Mouse (Mus musculus): ENCODE measurements around the gene Chmp4b.

Chmp4b gene

DNA sequence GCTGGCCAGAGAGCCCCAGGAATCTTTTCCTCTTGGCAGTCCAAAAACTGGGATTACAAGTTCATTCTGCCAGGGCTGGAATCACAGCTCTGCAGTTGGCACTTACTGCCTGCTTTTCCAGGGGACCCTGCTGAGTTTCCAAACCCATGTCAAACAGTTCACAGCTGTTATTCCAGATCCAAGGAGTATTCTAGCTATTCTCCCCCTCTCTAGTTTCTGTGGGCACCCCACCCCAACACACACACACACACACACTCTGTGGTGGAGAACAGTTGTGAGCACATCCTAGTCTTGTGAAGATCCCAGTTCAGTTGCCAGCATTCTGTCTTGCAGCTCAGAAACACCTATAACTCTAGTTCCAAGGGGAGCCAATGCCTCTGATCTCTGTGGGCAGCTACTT is 65.6 kb downstream of the Chmp4b start:
- DNase-seq (ENCODE audit: low spot score in 2 of 2): no peak

DNA sequence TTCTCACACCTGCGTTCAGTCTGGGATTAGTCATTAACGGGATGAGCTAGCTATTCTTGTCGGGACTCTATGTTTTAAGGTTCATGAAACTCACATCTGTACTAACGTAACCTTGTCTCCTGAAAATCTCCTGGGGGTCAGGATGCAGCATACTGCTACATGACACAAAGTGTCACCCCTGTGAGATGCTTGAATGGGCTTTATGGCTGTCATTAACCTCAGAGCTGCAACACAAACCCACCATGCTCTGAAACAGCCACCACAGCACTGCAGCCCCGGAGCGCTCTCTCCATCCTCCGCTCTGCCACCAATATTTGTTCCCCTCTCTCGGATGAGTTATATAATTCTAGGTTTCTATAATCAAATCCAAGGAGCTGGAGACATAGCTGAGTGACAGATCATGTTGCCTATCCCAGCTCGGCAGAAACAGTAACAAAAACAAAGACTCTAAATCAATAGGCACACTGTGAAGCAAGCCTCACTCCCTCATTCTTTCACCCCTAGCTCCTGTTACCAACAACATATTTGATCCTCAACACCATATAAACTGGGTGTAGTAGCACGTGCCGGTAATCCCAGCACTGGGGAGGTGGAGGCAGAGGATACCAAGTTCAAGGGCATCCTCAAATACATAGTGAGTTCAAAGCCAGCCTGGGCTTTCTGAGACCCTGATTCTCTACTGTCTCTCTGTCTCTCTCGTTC is 67.5 kb downstream of the Chmp4b start:
- DNase-seq (ENCODE audit: low spot score in 2 of 2): no peak

DNA sequence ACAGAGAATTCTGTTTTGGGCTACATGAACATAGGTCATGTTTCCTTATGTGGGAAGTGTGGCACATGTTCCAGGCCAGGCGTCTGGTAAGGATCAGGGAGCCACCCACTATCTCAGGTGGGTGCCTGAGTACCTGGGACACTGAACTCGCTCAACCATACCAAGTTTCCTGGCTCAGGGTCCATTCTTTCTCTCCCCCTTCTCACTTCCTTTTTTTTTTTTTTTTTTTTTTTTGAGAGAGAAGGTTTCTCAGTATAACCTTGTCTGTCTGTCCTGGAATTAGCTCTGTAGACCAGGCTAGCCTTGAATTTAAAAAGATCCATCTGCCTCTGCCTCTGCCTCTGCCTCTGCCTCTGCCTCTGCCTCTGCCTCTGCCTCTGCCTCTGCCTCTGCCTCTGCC is 68.8 kb downstream of the Chmp4b start:
- DNase-seq (ENCODE audit: low spot score in 2 of 2): no peak

DNA sequence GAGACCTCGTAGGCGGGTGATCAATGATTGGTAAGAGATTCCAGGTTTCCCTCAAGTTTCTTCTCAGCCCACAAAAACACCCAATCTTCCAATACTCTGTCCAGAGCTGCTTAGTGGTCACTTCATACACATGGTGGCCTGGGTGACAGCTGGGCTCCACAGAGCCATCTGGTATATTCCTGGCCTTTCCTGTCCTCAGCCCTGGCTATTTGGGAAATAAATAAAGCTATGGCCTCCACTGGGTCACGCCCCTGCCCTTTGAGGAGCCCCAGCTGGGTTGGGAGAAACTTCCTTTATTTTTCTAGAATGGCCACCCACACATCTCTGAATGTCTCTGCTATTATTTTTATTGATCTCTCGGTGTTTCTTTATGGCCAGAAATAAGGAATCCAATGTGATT is 72.0 kb downstream of the Chmp4b start:
- no peak for DNase-seq (ENCODE audit: low spot score in 2 of 2)

DNA sequence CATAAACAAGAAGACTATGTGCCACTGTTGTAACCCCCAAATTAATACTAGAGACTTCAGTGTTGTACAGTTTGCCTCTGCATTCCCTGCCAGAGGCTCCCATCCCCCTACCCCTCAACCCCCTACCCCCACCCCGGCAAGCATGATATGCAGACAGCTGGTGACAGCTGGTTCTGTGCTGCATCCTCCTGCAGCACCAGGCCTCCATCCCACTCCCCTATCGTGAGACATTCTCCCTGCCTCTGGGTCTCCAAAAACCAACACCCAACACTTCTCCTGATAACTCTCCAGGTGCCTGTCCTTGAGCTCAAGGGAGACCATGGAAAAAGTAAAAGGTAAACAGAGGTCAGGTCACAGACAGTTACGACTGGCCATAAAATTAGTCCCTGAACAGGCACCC is 78.2 kb downstream of the Chmp4b start:
- DNase-seq (ENCODE audit: low spot score in 2 of 2): no peak

DNA sequence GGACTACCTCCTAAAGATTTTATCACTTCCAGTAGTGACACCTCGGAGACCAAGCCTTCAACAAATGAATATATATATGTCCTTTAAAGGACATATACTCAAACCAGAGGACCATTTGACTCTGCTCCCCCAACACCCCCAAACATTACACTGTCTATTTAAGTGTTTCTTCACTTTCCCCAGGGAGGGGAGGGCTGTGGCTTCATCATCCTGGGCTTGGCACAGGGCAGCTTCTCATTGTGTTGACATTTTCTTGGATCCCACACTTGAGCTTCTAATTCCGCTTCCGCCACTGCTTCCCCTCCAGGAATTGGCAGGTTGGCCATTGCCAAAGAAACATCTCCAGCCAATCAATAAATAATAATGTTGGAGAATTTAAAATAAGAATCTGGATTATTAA is 79.3 kb downstream of the Chmp4b start:
- no peak for DNase-seq (ENCODE audit: low spot score in 2 of 2)

DNA sequence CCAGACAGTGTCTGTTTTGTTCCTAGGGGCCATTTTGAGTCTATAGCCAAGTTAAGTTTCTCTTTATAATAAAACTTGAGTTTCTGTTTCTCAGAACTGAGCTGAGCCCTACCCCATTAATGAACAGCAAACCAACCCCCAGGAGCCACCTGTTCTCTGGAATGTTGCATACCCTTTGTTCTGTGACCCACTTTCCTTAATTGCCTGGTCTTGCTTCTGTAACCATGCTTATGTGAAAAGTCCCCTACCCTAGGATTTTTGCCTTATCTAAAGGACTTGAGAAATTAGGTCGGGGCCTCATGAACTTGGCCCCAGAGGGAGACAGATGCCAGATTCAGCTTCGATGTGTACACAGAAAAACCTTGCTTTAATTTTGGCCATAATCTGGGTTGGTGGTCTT is 80.4 kb downstream of the Chmp4b start:
- no peak for DNase-seq (ENCODE audit: low spot score in 2 of 2)

DNA sequence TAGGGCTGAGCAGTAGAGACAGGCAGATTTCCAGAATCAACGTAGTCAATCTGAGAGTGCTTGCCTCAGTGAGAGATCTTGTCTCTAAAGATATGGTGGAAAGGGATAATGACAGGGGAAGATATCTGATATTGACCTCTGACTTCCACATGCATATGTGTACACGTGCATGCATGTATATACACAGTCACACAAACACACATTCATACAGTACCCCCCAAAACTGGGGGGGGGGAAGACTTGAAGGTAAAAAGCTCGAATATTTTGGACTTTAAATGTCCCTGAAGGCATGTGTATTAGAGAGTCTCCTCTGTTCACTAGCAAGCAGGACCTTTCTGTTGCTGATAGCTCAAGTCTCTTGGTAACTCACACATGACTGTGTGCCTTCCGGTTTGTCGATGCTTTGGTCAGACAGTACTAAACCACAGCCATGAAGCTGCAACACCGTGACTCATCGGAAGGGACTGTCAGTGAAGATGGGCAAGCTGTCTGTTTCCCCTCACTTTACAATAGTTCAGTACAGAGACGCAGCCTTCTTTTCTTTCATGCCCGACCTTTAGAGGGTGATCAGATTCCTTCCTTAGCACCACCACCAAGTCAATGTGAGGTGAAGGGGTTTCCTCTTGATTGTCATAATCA is 81.1 kb downstream of the Chmp4b start:
- DNase-seq (ENCODE audit: low spot score in 2 of 2): no peak

DNA sequence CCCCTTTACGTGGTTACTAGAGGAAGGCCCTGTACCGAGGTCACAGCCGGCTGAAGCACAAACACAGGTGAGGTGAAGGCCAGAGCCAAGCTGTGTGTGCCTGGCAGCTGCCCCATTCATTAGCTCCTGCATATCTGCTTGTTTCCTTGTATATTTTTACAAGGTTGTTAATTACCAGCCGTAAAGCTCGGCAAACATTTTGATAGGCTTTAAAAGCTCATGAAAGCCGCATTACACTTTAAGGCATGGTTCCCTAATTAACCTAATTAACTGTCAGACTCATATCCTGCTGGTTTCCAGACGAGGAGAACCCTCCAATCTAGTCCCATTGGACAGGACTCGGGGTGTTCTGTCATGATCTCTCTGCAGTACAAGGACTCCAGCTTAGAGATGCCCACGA is 83.5 kb downstream of the Chmp4b start:
- no peak for DNase-seq (ENCODE audit: low spot score in 2 of 2)

DNA sequence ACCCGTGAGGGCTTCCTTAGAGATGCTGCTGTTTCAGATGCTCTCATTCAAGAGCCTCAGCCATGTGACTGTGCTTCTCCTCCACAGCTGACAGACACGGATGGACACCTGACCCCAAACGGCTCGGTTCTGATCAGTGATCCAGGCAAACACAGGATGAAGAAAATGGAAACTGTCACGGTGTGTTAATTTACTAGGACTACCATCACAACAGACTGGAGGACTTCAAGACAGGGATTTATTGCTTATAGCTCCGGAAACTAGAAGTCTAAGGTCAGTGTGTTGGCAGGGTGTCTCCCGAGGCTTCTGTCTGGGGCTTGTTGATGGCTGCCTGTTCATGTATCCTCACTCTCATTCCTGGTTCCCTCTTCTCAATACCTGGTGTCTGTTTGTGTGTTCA is 83.9 kb downstream of the Chmp4b start:
- DNase-seq (ENCODE audit: low spot score in 2 of 2): no peak

DNA sequence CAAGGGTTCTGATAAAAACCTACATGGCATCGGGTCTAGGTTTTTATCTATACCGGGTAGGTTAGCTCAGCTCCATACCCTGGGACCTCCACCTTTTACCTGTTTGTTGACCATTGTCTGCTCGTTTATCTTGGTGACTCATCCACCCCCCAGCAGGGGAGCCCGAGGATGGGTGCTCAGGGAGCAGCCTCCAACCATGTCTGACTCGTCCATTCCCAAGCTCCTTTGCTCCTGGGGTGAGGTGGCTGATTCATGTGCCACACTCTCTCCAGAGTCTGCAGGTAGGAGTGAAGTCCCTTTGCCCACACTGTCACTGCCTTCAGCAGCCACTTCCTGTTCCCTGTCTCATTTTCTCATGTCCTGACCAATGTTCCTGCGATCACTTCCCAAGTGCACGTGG is 84.5 kb downstream of the Chmp4b start:
- DNase-seq (ENCODE audit: low spot score in 2 of 2): no peak

DNA sequence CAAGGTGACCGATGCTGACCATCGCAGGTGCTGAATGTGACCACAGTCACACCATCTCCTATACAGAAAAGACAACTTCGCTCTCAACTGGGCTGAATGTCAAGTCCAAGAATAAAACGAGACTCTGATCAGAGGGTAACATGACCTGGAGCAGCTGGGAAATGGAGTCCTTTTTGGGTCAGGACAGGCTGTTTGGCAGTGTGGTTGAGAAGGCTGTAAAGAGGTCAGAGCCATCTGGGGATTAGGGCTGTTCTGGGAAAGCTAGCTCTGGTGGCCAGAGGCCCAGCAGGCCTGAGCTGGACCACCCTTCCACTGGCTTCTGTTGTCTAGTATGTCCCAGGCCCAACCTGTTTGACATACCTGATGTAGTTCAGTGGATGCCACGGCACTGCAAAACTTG is 87.1 kb downstream of the Chmp4b start:
- no peak for DNase-seq (ENCODE audit: low spot score in 2 of 2)

DNA sequence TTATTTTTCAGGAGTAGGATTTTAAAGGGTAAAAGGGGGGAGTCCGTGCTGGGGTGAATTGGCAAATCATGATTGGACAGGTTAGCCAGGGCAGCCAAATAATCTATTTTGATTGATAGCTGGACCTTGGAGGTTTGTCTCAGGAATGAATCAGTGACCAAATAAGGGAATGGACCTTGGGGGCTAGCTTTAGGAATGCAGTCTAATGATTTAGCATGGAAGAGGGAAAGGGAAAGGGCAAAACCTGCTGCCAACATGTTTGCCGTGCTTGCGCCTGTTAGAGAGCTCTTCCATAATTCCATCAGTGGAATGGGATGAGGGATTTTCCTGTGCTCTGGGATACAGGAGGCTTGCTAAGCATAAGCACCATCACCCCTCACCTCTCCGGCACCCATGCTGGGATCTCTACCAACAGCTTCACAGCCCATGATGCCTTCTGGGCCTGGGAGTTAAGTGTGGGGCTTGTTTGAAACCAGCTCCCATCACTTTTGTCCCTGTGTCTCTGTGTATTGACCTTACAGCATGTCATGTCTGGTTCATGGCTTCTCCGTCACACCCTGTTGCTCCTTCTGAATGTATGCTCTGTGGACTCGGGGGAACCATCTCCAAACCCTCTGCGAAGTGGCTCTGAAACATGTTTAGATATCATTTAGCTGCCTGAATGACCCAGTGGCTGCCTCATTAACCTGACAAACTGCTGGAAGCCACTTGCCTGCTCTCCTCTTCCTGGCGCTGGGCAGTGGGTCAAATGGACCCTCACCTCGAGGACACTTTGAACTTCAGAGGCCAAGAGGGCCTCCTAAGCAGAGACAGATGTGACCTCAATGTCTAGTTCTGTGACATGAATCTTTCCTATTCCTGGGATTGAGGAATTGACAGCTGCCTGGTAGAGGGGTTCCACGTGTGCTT is 91.7 kb downstream of the Chmp4b start:
- DNase-seq (ENCODE audit: low spot score in 2 of 2): no peak

DNA sequence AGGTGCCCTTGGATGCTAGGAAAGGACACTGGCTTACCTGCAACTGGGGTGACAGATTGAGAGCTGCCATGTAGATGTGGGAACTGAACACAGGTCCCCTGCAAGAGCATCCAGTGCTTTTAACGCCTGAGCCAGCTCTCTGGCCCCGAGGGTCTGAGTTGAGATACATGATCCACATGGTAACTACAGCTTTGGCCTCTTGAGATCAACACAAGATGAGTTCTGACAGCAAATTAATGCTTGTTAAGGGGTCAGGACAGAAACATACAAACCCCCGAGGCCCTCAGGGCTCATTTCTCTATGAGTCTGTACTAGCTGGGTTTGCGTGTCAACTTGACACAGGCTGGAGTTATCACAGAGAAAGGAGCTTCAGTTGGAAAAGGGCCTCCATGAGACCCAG is 92.4 kb downstream of the Chmp4b start:
- DNase-seq (ENCODE audit: low spot score in 2 of 2): no peak
